Mouse (Mus musculus): Measurements from ENCODE around the gene Ctsh.

- TF ChIP-seq POLR2A (IDR thresholded peaks at IDR 0.05; ENCODE audit: low read depth, low read length) (no peak), CTCF (conservative IDR thresholded peaks at IDR 0.05; ENCODE audit: insufficient read depth, insufficient read length, low read depth, low read length) (no peak)
These were observed 2.8 kb downstream of the Ctsh start for GRCm38 (mm10) chr9:90056716-90057115.

Measured in kidney, adult 2 months (tissue).